Mouse (Mus musculus) heart, adult 2 months (tissue): ENCODE data around the gene Nxpe4. TPM values are rescaled to one million over a fixed set of nuclear protein-coding genes. Genes with fewer than 3 reads are reported as not detected.
"Not testable (repeated sequence)": the region's sequence is repeated elsewhere in the genome, so short reads cannot be mapped to it uniquely, and the experiment has no call there.

Source experiments
- DNase-seq, 2 experiments: peaks; one replicate each; pipeline ENCODE4 v3.0.0; 2021
- H3K27ac ChIP-seq: fragments of 200-600 bp; 2 replicates; pipeline ENCODE4 v1.8.1; 2022
- H3K27me3 ChIP-seq: fragments of 200-500 bp; 2 replicates; pipeline ENCODE4 v1.6.1; 2012; ENCODE audit warnings: mild to moderate bottlenecking, low read length, inconsistent platforms, mixed read lengths; ENCODE audit not compliant: control insufficient read depth, insufficient read depth
- H3K36me3 ChIP-seq: fragments of 200-500 bp; 2 replicates; pipeline ENCODE4 v1.6.1; 2012; ENCODE audit warnings: low read length, inconsistent platforms; ENCODE audit not compliant: control insufficient read depth, insufficient read depth
- H3K4me1 ChIP-seq: fragments of 200-500 bp; 2 replicates; pipeline ENCODE4 v1.6.1; 2011; ENCODE audit warnings: low read length; ENCODE audit not compliant: control insufficient read depth, insufficient read depth
- H3K4me3 ChIP-seq: fragments of 200-600 bp; 2 replicates; pipeline ENCODE4 v1.8.1; 2022
- H3K79me2 ChIP-seq: fragments of 200-500 bp; replicated peaks from 2 replicates; pipeline ENCODE4 v1.6.1; 2012; ENCODE audit warnings: mild to moderate bottlenecking, inconsistent platforms, low read length, moderate library complexity, mixed read lengths; ENCODE audit not compliant: control insufficient read depth, insufficient read depth
- H3K9ac ChIP-seq: fragments of 200-500 bp; 2 replicates; pipeline ENCODE4 v1.6.1; 2012; ENCODE audit warnings: low read depth, mild to moderate bottlenecking, control low read depth, inconsistent platforms, low read length, mixed read lengths
- CTCF ChIP-seq: fragments of 200-600 bp; IDR thresholded peaks from 2 replicates; pipeline ENCODE4 v1.8.1; 2022; ENCODE audit warnings: antibody characterized with exemption, mild to moderate bottlenecking, moderate library complexity
- EP300 ChIP-seq: fragments of 200-500 bp; IDR thresholded peaks from 2 replicates; pipeline ENCODE4 v1.6.1; 2011; ENCODE audit warnings: low read depth, low read length, control low read depth; ENCODE audit not compliant: insufficient read depth
- POLR2A ChIP-seq: fragments of 200-500 bp; IDR thresholded peaks from 2 replicates; pipeline ENCODE4 v1.6.1; 2011; ENCODE audit warnings: mild to moderate bottlenecking, low read depth, low read length, control low read depth; ENCODE audit not compliant: insufficient read depth
- WGBS: fragments of 180-500 bp; shearing (Covaris S2); methylation state at CpG from one replicate; pipeline ENCODE4 v1.1.7; 2018; 5-methylcytosine and 5-hydroxymethylcytosine counted together
- intact Hi-C: fragments of 180-260 bp; cut with DNase I; formaldehyde crosslinking; loops from one replicate; pipeline ENCODE4 v1.15.1; 2025
- polyA plus RNA-seq: library from polyadenylated mRNA; depleted of rRNA; stranded (reverse); fragments of >200 nt; gene quantifications from 2 replicates; pipeline ENCODE4 v1.2.3, GENCODE M21; 2012
- total RNA-seq, 2 experiments: library from RNA; stranded (reverse); gene quantifications; 2 replicates each; pipeline ENCODE4 v1.2.3; 2021

Nxpe4 gene
- total and polyA plus RNA-seq, 3 experiments, result 2.9 to 7.8 (median 6.5) TPM

- Histone ChIP-seq H3K9ac (no peak overlapping the region), H3K4me3 (no peak overlapping the region), H3K27me3 (no peaks in the 10 kb centered on the region), H3K36me3 (no peaks in the 10 kb centered on the region), H3K79me2 (no peaks in the 10 kb centered on the region), H3K27ac (no peak overlapping the region), H3K4me1 (no peaks in the 10 kb centered on the region)
- no peak for DNase-seq
- TF ChIP-seq EP300 (no peak), POLR2A (no peak), CTCF (no peak)
- intact Hi-C loops, result no loop called here
- 65% methylated on average over 3 of the region's 3 CpGs for WGBS
Measured at GRCm38 (mm10) chr9:48146761-48147160, 15.1 kb upstream of the Nxpe4 start.

- WGBS, result 75% methylated on average over 6 of the region's 6 CpGs
- H3K79me2 ChIP-seq, H3K4me1 ChIP-seq, intact Hi-C loops, H3K36me3 ChIP-seq, H3K4me3 ChIP-seq, H3K27me3 ChIP-seq, H3K27ac ChIP-seq, DNase-seq, H3K9ac ChIP-seq: not testable (repeated sequence)
Measured at GRCm38 (mm10) chr9:48166531-48166930, 4.7 kb downstream of the Nxpe4 start.

GRCm38 (mm10) chr9:48176764-48177163, 14.9 kb downstream of the Nxpe4 start:
- Histone ChIP-seq H3K27ac (no peak overlapping the region), H3K27me3 (no peaks in the 10 kb centered on the region), H3K9ac (no peak overlapping the region), H3K4me3 (no peak overlapping the region), H3K36me3 (no peaks in the 10 kb centered on the region), H3K79me2 (no peaks in the 10 kb centered on the region), H3K4me1 (no peaks in the 10 kb centered on the region; the same call in 1 of the 2 replicates)
- intact Hi-C loops, result no loop called here
- TF ChIP-seq POLR2A (no peak), CTCF (peak; percentile 61)
- DNase-seq, result no peak
- 51% methylated on average over 1 of the region's 1 CpGs for WGBS

- DNase-seq, result no peak
- intact Hi-C loops, result no loop called here
Measured at GRCm38 (mm10) chr9:48181300-48181699, 19.5 kb downstream of the Nxpe4 start.

GRCm38 (mm10) chr9:48182718-48183414, 21.0 kb downstream of the Nxpe4 start:
- no peak overlapping the region for H3K9ac ChIP-seq
- TF ChIP-seq CTCF (no peak), POLR2A (no peak), EP300 (no peak)
- 69% methylated on average over 7 of the region's 7 CpGs for WGBS
- H3K27ac ChIP-seq, result no peak overlapping the region
- H3K27me3 ChIP-seq, result no peaks in the 10 kb centered on the region; the same call in 1 of the 2 replicates
- peaks cover 1% of the 10 kb centered on the region; the same call in 1 of the 2 replicates for H3K4me1 ChIP-seq
- H3K4me3 ChIP-seq, result no peak overlapping the region
- DNase-seq, result no peak
- H3K36me3 ChIP-seq, result no peaks in the 10 kb centered on the region
- intact Hi-C loops, result no loop called here
- no peaks in the 10 kb centered on the region for H3K79me2 ChIP-seq

More at GRCm38 (mm10) chr9:48181300-48181699, 19.5 kb downstream of the Nxpe4 start:
- no peak overlapping the region for H3K27ac ChIP-seq
- 86% methylated on average over 7 of the region's 7 CpGs for WGBS
- no peak overlapping the region for H3K4me3 ChIP-seq
- TF ChIP-seq EP300 (no peak), POLR2A (no peak), CTCF (no peak)
- no peaks in the 10 kb centered on the region; the same call in 1 of the 2 replicates for H3K27me3 ChIP-seq
- peaks cover 1% of the 10 kb centered on the region; the same call in 1 of the 2 replicates for H3K4me1 ChIP-seq
- H3K36me3 ChIP-seq, result no peaks in the 10 kb centered on the region
- H3K9ac ChIP-seq, result no peak overlapping the region
- H3K79me2 ChIP-seq, result no peaks in the 10 kb centered on the region

GRCm38 (mm10) chr9:48184319-48184718, 22.5 kb downstream of the Nxpe4 start:
- peak; percentile 19 to 20 for DNase-seq
- 61% methylated on average over 7 of the region's 7 CpGs for WGBS
- Histone ChIP-seq H3K36me3 (no peaks in the 10 kb centered on the region), H3K4me3 (no peak overlapping the region), H3K79me2 (no peaks in the 10 kb centered on the region), H3K27ac (no peak overlapping the region), H3K4me1 (peaks cover 1% of the 10 kb centered on the region; the same call in 1 of the 2 replicates), H3K9ac (no peak overlapping the region), H3K27me3 (no peaks in the 10 kb centered on the region; the same call in 1 of the 2 replicates)
- intact Hi-C loops, result no loop called here
- no peak for TF ChIP-seq EP300
- TF ChIP-seq POLR2A, result no peak
- TF ChIP-seq CTCF, result no peak
